Mouse (Mus musculus) spleen, postnatal 14 days (tissue): ENCODE results near the gene Samhd1.

Experiments
- DNase-seq, 2 experiments: peaks; one replicate each; pipeline ENCODE4 v3.0.0; 2021 to 2022; ENCODE audit warnings: low spot score in 2 of 2

Gene Samhd1

GRCm38 (mm10) chr2:157099532-157100318 lies 35.3 kb downstream of the Samhd1 start:
- no peak for DNase-seq

DNA sequence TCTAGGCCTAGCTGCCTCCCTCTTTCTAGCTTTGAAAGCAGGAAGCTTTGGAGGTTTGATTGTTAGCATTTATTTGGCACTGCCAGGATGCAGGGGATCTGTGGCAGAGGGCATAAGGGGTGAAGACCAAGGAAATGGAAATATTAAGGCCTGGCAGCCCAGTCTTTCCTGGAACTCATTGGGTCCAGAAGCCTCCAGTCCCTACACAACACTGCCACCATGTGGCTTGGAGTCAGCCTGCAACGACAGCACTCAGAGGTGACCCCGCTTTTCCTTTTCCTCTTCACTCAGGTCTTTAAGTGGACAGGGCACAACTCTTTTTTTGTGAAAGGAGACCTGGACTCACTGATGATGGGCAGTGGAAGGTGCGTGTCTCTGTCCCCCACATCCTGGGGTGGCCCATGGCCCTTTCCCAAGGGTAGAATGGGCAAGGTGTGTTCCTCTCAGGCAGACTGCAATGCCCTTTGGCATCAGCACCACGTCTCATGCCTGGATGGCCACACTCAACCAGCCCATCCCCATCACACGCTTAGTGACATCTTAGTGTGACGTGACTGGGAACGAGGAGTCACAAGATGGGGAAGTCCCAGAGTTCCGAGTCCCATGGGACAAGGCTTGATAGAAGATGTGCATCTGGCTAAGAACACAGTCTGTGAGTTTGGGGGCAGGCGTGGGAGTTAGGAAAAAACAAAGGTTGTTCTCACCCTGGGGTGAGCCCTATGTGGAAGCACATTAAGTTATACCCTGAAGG lies 39.9 kb downstream of the Samhd1 start:
- peak in 1 of 2 experiments; percentile 48 for DNase-seq

DNA sequence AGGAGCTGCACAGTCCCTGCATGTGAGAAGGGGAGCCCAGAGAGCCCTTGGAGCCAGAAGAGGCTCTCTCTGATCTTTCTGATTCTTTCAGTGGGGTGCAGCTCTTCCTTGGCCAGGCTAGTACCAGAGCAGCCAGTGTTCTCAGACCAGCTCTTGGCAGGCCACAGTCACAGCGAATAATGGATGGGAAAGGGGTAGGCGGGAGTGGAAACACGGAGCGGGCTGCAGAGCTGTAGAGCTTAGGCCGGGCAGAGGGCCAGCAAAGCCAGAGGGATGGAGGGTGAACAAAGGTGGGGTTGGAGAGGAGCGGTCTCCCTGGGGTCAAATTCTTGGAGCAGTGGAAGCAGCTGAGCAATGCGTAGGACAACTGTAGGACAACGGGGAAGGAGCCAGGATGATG lies 43.0 kb downstream of the Samhd1 start:
- no peak for DNase-seq

DNA sequence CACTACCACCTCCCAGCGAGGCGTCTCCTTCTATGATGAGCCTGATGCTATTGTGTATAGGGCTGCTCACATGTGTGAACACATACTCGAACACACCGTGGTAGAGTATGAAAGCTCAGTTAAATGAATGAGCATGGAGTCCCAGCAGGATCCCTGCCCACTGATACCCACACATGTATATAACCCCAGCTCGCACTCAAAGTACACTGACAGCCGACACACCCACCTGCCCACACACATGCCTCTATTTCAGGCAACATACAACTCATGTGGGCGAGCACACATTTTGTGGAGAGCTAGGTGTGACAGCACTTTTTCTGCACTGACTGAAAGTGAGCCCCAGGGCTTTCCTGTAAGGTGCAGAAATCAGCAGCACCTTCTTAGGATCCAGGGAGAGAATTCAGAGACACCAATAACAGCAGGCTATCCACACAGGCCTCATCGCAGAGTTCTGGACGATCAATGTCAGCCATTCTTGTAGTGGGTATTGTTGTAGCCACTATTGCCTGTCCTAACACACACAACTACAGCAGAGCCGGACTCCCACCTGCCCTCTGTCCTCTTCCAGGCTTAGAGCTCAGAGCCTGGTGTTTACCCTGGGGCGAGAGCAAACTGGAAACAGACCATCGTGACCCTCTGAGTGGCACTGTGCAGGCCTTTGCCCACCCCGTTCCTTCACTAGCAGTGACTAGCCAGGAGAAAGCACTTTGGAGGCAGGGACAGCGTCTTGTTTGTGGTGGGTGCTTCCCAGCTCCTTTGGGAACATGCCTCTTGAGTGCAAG lies 47.3 kb downstream of the Samhd1 start:
- DNase-seq, result no peak

DNA sequence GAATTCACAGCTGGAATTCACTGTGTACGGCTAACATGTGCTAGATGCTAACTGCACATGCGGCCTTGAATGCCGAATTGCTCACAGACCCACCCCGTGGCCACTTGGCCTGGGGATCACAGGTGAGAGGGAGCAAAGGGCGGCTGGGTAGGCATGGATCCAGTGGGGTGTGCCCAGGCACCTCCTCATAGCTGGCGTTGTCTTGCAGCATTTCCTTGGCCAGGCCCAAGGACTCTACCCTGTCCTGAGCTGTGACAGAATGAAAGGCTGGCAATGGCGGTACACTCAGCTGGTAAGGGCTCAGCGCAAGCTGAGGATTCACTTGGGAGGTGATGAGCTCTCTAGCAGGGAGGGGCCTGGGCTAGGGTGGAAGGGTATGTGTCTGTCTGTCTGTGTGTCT lies 48.3 kb downstream of the Samhd1 start, which contains the start of gene Tldc2:
TSS of gene Tldc2 (plus strand) at position 260 of the 400 bp plus-strand sequence.
- no peak for DNase-seq

- DNase-seq, result no peak
Observed at GRCm38 (mm10) chr2:157084831-157085585, 50.1 kb downstream of the Samhd1 start.

- no peak for DNase-seq
Observed at GRCm38 (mm10) chr2:157081960-157082359, 53.1 kb downstream of the Samhd1 start.

GRCm38 (mm10) chr2:157081331-157081730 lies 53.7 kb downstream of the Samhd1 start:
- no peak for DNase-seq

- no peak for DNase-seq
Observed at GRCm38 (mm10) chr2:157079701-157080180, 55.3 kb downstream of the Samhd1 start.

DNA sequence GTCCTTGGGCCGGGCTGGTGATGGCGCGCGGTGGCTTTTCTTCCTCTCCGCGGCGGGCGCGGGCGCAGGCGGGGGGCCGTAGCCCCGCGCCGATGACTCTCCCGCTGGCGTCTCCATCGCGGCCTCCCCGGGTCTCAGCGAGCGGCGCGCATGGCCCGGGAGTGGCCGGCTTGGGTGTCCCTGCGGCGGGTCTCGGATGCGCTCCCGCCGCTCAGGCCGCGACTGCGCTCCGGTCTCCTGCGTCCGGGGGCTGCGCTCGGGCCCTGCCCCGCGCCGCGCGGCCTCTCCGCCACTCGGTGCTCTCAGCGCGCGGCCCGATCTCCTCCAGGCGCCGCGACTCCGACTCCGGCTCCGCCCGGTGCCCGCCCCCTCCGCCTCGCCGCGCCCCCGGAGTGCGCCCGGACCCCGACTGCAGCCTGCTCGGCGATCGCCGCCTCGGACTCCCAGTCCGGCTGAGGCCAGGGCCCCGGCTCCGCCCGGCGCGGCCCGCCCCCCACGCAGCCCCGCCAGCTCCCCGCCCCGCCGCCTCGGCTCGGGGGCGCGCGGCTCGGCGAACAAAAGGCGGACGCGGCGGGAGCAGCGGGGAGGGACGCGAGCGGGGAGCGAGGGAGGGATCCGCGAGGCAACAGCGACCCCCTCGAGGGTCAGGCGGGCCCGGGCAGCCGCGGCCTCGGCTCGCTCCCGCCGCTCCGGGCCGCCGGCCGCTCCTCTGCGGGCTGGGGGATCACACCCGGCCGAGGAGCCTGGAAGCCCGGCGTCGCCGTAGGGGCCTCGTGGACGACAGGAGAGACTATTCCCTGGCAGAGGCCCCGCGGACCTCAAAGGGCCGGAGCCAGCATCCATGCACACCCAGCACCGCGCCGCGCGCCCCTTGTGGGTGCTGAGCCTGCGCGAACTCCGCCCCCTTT lies 56.0 kb downstream of the Samhd1 start, which contains the start of gene Soga1:
TSS of gene Soga1 (minus strand) at position 462 of the 908 bp plus-strand sequence.
- peak; percentile 25 to 50 for DNase-seq

- no peak for DNase-seq
Observed at GRCm38 (mm10) chr2:157078059-157078792, 56.8 kb downstream of the Samhd1 start.

- no peak for DNase-seq
Observed at GRCm38 (mm10) chr2:157077641-157078058, 57.4 kb downstream of the Samhd1 start.

GRCm38 (mm10) chr2:157077160-157077559 lies 57.9 kb downstream of the Samhd1 start:
- DNase-seq, result no peak

GRCm38 (mm10) chr2:157076585-157076984 lies 58.5 kb downstream of the Samhd1 start:
- DNase-seq, result no peak

DNA sequence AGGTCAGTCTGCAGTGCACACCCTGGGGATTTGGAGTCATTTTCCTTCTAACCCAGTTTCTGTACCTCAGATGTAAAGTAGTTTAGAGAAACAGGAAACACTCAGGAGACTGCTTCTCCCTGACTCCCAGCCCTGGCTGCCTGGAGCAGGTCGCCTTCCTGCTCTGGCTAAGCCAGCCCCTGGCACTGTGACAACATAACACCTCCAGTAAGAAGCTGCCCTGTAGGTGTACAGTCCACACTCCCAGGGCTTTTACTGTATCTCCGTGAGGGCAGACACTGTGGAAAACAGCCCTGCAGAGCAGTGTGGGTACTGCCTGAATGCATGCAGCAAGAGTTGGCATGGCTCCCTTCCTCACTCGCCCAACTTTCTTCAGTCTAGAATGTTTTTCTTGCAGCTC lies 59.4 kb downstream of the Samhd1 start:
- no peak for DNase-seq

- no peak for DNase-seq
Observed at GRCm38 (mm10) chr2:157075226-157075625, 59.8 kb downstream of the Samhd1 start.

GRCm38 (mm10) chr2:157074772-157075171 lies 60.3 kb downstream of the Samhd1 start:
- DNase-seq, result no peak

DNA sequence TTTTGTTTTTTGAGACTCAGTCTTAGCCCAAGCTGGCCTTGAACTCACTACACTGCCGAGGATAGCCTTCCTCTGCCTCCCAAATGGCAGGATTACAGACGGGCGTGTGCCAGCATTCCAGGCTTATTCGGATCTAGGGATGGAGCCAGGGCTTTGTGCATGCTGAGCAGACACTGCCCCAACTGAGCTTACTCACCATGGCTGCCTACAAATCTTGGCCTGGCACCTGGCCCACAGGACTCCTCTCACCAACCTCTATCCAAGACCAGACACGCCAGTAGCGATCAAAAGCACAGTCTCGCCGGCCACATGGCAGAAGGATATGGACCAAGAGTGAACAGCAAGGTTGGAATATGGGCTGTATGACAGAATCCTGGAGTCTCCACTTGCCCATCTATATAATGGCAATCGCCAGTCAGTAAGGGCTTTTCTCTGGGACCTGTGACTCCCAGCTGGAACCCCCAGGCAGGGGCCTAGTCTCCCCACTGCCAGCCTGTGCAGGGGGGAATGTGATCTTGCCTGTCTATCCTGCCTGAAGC lies 60.8 kb downstream of the Samhd1 start:
- DNase-seq, result no peak
